ENCODE assay signal across 8 mouse cellular contexts in the genomic region with DNA sequence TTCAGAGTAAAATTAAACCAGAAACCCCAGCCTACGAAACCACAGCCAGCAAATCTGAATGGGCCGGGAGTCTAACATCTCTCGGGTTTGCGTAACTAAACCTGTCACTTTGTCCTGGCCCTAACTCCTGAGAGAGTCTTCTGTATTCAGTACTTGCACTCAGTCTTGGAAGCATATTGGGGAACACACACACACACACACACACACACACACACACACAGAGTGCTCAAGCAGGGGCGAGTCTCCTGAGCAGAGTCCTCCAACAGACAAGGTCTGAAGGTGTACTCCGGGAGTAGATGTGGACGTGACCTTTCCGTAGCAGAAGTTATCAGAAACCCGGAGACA. TPM values are rescaled to one million over a fixed set of nuclear protein-coding genes. Genes with fewer than 3 reads are reported as not detected.
DNase-seq lines count a peak whose midpoint lies in the region; ATAC-seq and TF ChIP-seq lines count a peak whose summit lies in the region.

No protein-coding gene starts in this region.

- DNase-seq in kidney, adult 11 months, result no peak
- DNase-seq in embryonic facial prominence, embryonic 11.5 days (ENCODE audit: low spot score), result no peak
- DNase-seq in intestine, embryonic 14.5 days (ENCODE audit: low spot score), result no peak
- no peak for DNase-seq in urinary bladder, postnatal 36 days (ENCODE audit: low spot score in 2 of 2)
- DNase-seq in Muller cell, postnatal 12 days (ENCODE audit: inconsistent ontology term), result no peak
- DNase-seq in urinary bladder, postnatal 14 days (ENCODE audit: low spot score), result no peak

- no peak overlapping the region for H3K27ac ChIP-seq in kidney, embryonic 16.5 days (ENCODE audit: low read length)
- H3K27ac ChIP-seq in embryonic facial prominence, embryonic 11.5 days (replicated peaks; ENCODE audit: low read depth, low read length), result no peak overlapping the region
- H3K27ac ChIP-seq in intestine, embryonic 14.5 days (ENCODE audit: low read depth), result no peak overlapping the region

- peaks cover 22% of the 10 kb centered on the region for H3K27me3 ChIP-seq in kidney, embryonic 16.5 days (ENCODE audit: insufficient read depth, low read length)
- peaks cover 34% of the 10 kb centered on the region for H3K27me3 ChIP-seq in embryonic facial prominence, embryonic 11.5 days (ENCODE audit: control insufficient read depth, insufficient read depth, low read length)
- peaks cover 44% of the 10 kb centered on the region for H3K27me3 ChIP-seq in intestine, embryonic 14.5 days (replicated peaks; ENCODE audit: control insufficient read depth, insufficient read depth, low read length)
- H3K27me3 ChIP-seq in myocyte (ENCODE audit: control insufficient read depth, insufficient read depth, insufficient read length), result peaks cover 46% of the 10 kb centered on the region

- H3K4me3 ChIP-seq in kidney, embryonic 16.5 days (ENCODE audit: low read length), result peak overlapping the region; percentile 66
- peak overlapping the region; percentile 68; the same call in 1 of the 2 replicates for H3K4me3 ChIP-seq in embryonic facial prominence, embryonic 11.5 days (ENCODE audit: low read depth, low read length)
- H3K4me3 ChIP-seq in intestine, embryonic 14.5 days (ENCODE audit: low read depth, low read length), result peak overlapping the region; percentile 38
- H3K4me3 ChIP-seq in myocyte, result peak overlapping the region; percentile 14

- no peaks in the 10 kb centered on the region for H3K36me3 ChIP-seq in kidney, embryonic 16.5 days (ENCODE audit: insufficient read depth, low read length)
- H3K36me3 ChIP-seq in embryonic facial prominence, embryonic 11.5 days (replicated peaks; ENCODE audit: control insufficient read depth, insufficient read depth, low read depth, low read length), result no peaks in the 10 kb centered on the region
- no peaks in the 10 kb centered on the region for H3K36me3 ChIP-seq in intestine, embryonic 14.5 days (ENCODE audit: control insufficient read depth, insufficient read depth, low read length)
- no peaks in the 10 kb centered on the region for H3K36me3 ChIP-seq in myocyte (ENCODE audit: control insufficient read depth, insufficient read depth)

- no peak for ATAC-seq in kidney, embryonic 16.5 days (ENCODE audit: low FRiP score, low TSS enrichment)
- no peak for ATAC-seq in embryonic facial prominence, embryonic 11.5 days (replicated peaks; ENCODE audit: insufficient number of reproducible peaks, low FRiP score, low TSS enrichment, low read depth)
- ATAC-seq in intestine, embryonic 14.5 days (replicated peaks; ENCODE audit: low FRiP score, low TSS enrichment, low read depth), result 0 out of 2 replicates have a peak, but pooled peaks have one; percentile 33

- WGBS in kidney, embryonic 16.5 days, result 2% methylated on average over 9 of the region's 9 CpGs
- under 1% methylated on average over 9 of the region's 9 CpGs for WGBS in embryonic facial prominence, embryonic 11.5 days
- 2% methylated on average over 9 of the region's 9 CpGs for WGBS in intestine, embryonic 14.5 days

- peak overlapping the region; percentile 100 for H3K4me2 ChIP-seq in kidney, embryonic 16.5 days (replicated peaks; ENCODE audit: low read depth, low read length)
- H3K4me2 ChIP-seq in embryonic facial prominence, embryonic 11.5 days (ENCODE audit: low read depth, low read length), result peak overlapping the region; percentile 100
- peak overlapping the region; percentile 100 for H3K4me2 ChIP-seq in intestine, embryonic 14.5 days (ENCODE audit: low read length)
- peak overlapping the region; percentile 92 for H3K4me2 ChIP-seq in myocyte (ENCODE audit: low read depth)

- H3K4me1 ChIP-seq in kidney, embryonic 16.5 days (ENCODE audit: insufficient read depth, low read length), result peaks cover 23% of the 10 kb centered on the region
- 0 out of 2 replicates have a peak, but pooled peaks cover 5% of the 10 kb centered on the region for H3K4me1 ChIP-seq in embryonic facial prominence, embryonic 11.5 days (ENCODE audit: control insufficient read depth, insufficient read depth, low read length)
- peaks cover 16% of the 10 kb centered on the region; the same call in 1 of the 2 replicates for H3K4me1 ChIP-seq in intestine, embryonic 14.5 days (replicated peaks; ENCODE audit: control insufficient read depth, insufficient read depth, low read length)

- H3ac ChIP-seq in myocyte (ENCODE audit: control insufficient read depth, insufficient read length), result no peak overlapping the region

- no peaks in the 10 kb centered on the region for H3K79me2 ChIP-seq in myocyte (ENCODE audit: control insufficient read depth, insufficient read depth)

- TF ChIP-seq POLR2A in myocyte (IDR thresholded peaks at IDR 0.05; ENCODE audit: insufficient read length, low read depth), result no peak

- H3K9me3 ChIP-seq in kidney, embryonic 16.5 days (ENCODE audit: low read length), result no peaks in the 10 kb centered on the region
- H3K9me3 ChIP-seq in embryonic facial prominence, embryonic 11.5 days (replicated peaks; ENCODE audit: control insufficient read depth, low read length), result no peaks in the 10 kb centered on the region
- H3K9me3 ChIP-seq in intestine, embryonic 14.5 days (ENCODE audit: control insufficient read depth, low read length), result 0 out of 2 replicates have a peak, but pooled peaks cover 2% of the 10 kb centered on the region

- peak overlapping the region; percentile 74 for H3K9ac ChIP-seq in kidney, embryonic 16.5 days (replicated peaks; ENCODE audit: low read length)
- H3K9ac ChIP-seq in embryonic facial prominence, embryonic 11.5 days (replicated peaks; ENCODE audit: low read length), result peak overlapping the region; percentile 63; the same call in 1 of the 2 replicates
- H3K9ac ChIP-seq in intestine, embryonic 14.5 days (ENCODE audit: low read length), result no peak overlapping the region

TF ChIP-seq in myocyte, 11 proteins besides CTCF, POLR2A, EP300 and RAD21:
- no peak for TF ChIP-seq REST (IDR thresholded peaks at IDR 0.05; ENCODE audit: insufficient read depth, insufficient read length)
- no peak for TF ChIP-seq TCF3 (IDR thresholded peaks at IDR 0.05; ENCODE audit: insufficient read length, low read depth)
- no peak for TF ChIP-seq TCF12 (IDR thresholded peaks at IDR 0.05; ENCODE audit: insufficient read depth, poor library complexity, severe bottlenecking)
- TF ChIP-seq MYOG (IDR thresholded peaks at IDR 0.05; ENCODE audit: control insufficient read depth in 1 of 3, insufficient read depth in 1 of 3, insufficient read length in 2 of 3, low read depth in 2 of 3), result no peak
- no peak for TF ChIP-seq MYOD1 (IDR thresholded peaks at IDR 0.05; ENCODE audit: control insufficient read depth in 1 of 3, insufficient read length in 2 of 3, low read depth in 2 of 3)
- TF ChIP-seq SRF (IDR thresholded peaks at IDR 0.05; ENCODE audit: control insufficient read depth, insufficient read length, low read depth), result no peak
- no peak for TF ChIP-seq CEBPB (IDR thresholded peaks at IDR 0.05; ENCODE audit: insufficient read depth, poor library complexity, severe bottlenecking)
- TF ChIP-seq USF1 (IDR thresholded peaks at IDR 0.05; ENCODE audit: low read depth), result no peak
- no peak for TF ChIP-seq POLR2AphosphoS2 (IDR thresholded peaks at IDR 0.05; ENCODE audit: insufficient read length, low read depth)
- no peak for TF ChIP-seq MAX (IDR thresholded peaks at IDR 0.05; ENCODE audit: low read depth)
- no peak for TF ChIP-seq E2F4 (IDR thresholded peaks at IDR 0.05; ENCODE audit: insufficient read depth)

RNA-seq across cellular contexts. Expression of a gene that starts 1.3 kb away (rescaled TPM):
- polyA plus RNA-seq in kidney, embryonic 16.5 days (2015; fragmentation: Nextera tagmentation; extraction: Ambion mirVana), result 2.4 TPM in 2 replicates
- 3.2 and 4.0 TPM in 2 replicates for polyA plus RNA-seq in embryonic facial prominence, embryonic 11.5 days (2014; fragmentation: Nextera tagmentation; extraction: Ambion mirVana)
- polyA plus RNA-seq in intestine, embryonic 14.5 days (2014; fragmentation: Nextera tagmentation; extraction: Ambion mirVana), result 2.7 and 3.1 TPM in 2 replicates
- 0.17 TPM for polyA plus RNA-seq in myocyte (2012; fragmentation: generic; extraction: Trizol)

Comparison
In these comparisons a context has a peak if more than half of its experiments do, and no peak if none do; other contexts are left out.
1. H3K4me3 ChIP-seq: peak in every context shown above with its lines; median percentile 68 in embryonic facial prominence, embryonic 11.5 days; 66 in kidney, embryonic 16.5 days; 38 in intestine, embryonic 14.5 days; 14 in myocyte.